Mouse (Mus musculus) olfactory bulb, adult 2 months (tissue): ENCODE measurements at regions not wholly inside any gene's neighbourhood (a gene's known extent, or its start where the extent isn't known, plus 50 kb on each side); places are given as distances from the start of the nearest gene placed in this dataset.

Source experiments
- CTCF ChIP-seq: fragments of 200-500 bp; IDR thresholded peaks from 2 replicates; pipeline ENCODE4 v1.5.1; 2012; ENCODE audit warnings: low read depth, mild to moderate bottlenecking, low read length, moderate library complexity; ENCODE audit not compliant: insufficient read depth
- POLR2A ChIP-seq: fragments of 200-500 bp; IDR thresholded peaks from 2 replicates; pipeline ENCODE4 v1.6.1; 2012; ENCODE audit warnings: mild to moderate bottlenecking, low read depth, low read length, moderate library complexity; ENCODE audit not compliant: insufficient read depth

DNA sequence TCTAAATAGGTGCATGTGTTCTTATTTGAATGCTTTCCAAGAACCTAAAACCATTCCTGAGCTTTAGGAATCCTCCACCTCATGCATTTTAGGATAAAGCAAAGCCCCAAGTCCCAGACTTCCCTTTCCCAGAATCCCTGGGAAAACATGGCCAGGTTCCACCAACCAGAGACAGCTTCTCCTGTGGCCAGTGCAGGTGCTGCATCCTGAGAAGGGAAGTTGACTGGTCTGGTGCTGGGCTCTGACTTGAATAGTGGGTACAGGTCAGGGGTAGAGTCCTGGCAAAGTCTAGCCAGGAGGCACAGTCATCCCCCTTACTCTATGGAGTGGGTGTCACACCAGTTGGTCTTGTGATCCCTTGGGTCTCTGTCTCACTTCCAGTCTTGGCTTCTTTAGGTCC lies 166.6 kb upstream of the Agap1 start:
- TF ChIP-seq CTCF (no peak), POLR2A (no peak)
